Mouse (Mus musculus) myocyte (in vitro differentiated cells): ENCODE results near the gene 1700020L24Rik. TPM values are rescaled to one million over a fixed set of nuclear protein-coding genes. Genes with fewer than 3 reads are reported as not detected.

Experiments used
- H3K27me3 ChIP-seq: one replicate; pipeline ENCODE4 v1.6.1; 2011; ENCODE audit not compliant: control insufficient read depth, insufficient read depth, insufficient read length
- H3K36me3 ChIP-seq: one replicate; pipeline ENCODE4 v1.6.1; 2011; ENCODE audit not compliant: control insufficient read depth, insufficient read depth
- H3K4me2 ChIP-seq: one replicate; pipeline ENCODE4 v1.6.1; 2011; ENCODE audit warnings: low read depth, control low read depth
- H3K4me3 ChIP-seq: one replicate; pipeline ENCODE4 v1.5.1; 2011; ENCODE audit warnings: mild to moderate bottlenecking, control low read depth, moderate library complexity
- H3K79me2 ChIP-seq: one replicate; pipeline ENCODE4 v1.6.1; 2011; ENCODE audit not compliant: control insufficient read depth, insufficient read depth
- H3ac ChIP-seq: one replicate; pipeline ENCODE4 v1.6.1; 2011; ENCODE audit not compliant: control insufficient read depth, insufficient read length
- CEBPB ChIP-seq: IDR thresholded peaks from 2 replicates; pipeline ENCODE4 v1.6.1; 2011; ENCODE audit warnings: mild to moderate bottlenecking, moderate library complexity; ENCODE audit not compliant: poor library complexity, insufficient read depth, severe bottlenecking
- E2F4 ChIP-seq: IDR thresholded peaks from one replicate; pipeline ENCODE4 v1.6.1; 2011; ENCODE audit warnings: mild to moderate bottlenecking, control low read depth, moderate library complexity; ENCODE audit not compliant: insufficient read depth
- MAX ChIP-seq: IDR thresholded peaks from one replicate; pipeline ENCODE4 v1.6.1; 2011; ENCODE audit warnings: low read depth, mild to moderate bottlenecking, control low read depth
- MYOD1 ChIP-seq, 3 experiments: IDR thresholded peaks; one replicate each; pipeline ENCODE4 v1.6.1; 2011; ENCODE audit warnings: control low read depth in 2 of 3, low read depth in 2 of 3, mild to moderate bottlenecking in 2 of 3, moderate library complexity in 1 of 3; ENCODE audit not compliant: insufficient read length in 2 of 3, control insufficient read depth in 1 of 3
- MYOG ChIP-seq, 3 experiments: IDR thresholded peaks; one replicate each; pipeline ENCODE4 v1.6.1; 2011; ENCODE audit warnings: control low read depth in 2 of 3, low read depth in 2 of 3, mild to moderate bottlenecking in 2 of 3; ENCODE audit not compliant: insufficient read length in 2 of 3, control insufficient read depth in 1 of 3, insufficient read depth in 1 of 3
- POLR2A ChIP-seq: IDR thresholded peaks from one replicate; pipeline ENCODE4 v1.6.1; 2011; ENCODE audit warnings: low read depth, mild to moderate bottlenecking, control low read depth, moderate library complexity; ENCODE audit not compliant: insufficient read length
- POLR2AphosphoS2 ChIP-seq: IDR thresholded peaks from one replicate; pipeline ENCODE4 v1.6.1; 2011; ENCODE audit warnings: low read depth, control low read depth; ENCODE audit not compliant: insufficient read length
- REST ChIP-seq: IDR thresholded peaks from one replicate; pipeline ENCODE4 v1.6.1; 2011; ENCODE audit warnings: mild to moderate bottlenecking, control low read depth, moderate library complexity; ENCODE audit not compliant: insufficient read depth, insufficient read length
- SRF ChIP-seq: IDR thresholded peaks from one replicate; pipeline ENCODE4 v1.6.1; 2011; ENCODE audit warnings: low read depth; ENCODE audit not compliant: control insufficient read depth, insufficient read length
- TCF12 ChIP-seq: IDR thresholded peaks from one replicate; pipeline ENCODE4 v1.6.1; 2011; ENCODE audit warnings: mild to moderate bottlenecking, control low read depth; ENCODE audit not compliant: poor library complexity, insufficient read depth, severe bottlenecking
- TCF3 ChIP-seq: IDR thresholded peaks from one replicate; pipeline ENCODE4 v1.6.1; 2011; ENCODE audit warnings: low read depth, control low read depth; ENCODE audit not compliant: insufficient read length
- USF1 ChIP-seq: IDR thresholded peaks from one replicate; pipeline ENCODE4 v1.6.1; 2011; ENCODE audit warnings: low read depth, mild to moderate bottlenecking, control low read depth, moderate library complexity
- polyA plus RNA-seq: library from polyadenylated mRNA; unstranded; fragments of >200 nt; fragmentation: generic; extraction: Trizol; gene quantifications from one replicate; pipeline ENCODE4 v1.2.1, GENCODE M21; 2012; ENCODE audit warnings: missing spikeins

Gene 1700020L24Rik
- polyA plus RNA-seq, 1 experiment, result 12.0 TPM

DNA sequence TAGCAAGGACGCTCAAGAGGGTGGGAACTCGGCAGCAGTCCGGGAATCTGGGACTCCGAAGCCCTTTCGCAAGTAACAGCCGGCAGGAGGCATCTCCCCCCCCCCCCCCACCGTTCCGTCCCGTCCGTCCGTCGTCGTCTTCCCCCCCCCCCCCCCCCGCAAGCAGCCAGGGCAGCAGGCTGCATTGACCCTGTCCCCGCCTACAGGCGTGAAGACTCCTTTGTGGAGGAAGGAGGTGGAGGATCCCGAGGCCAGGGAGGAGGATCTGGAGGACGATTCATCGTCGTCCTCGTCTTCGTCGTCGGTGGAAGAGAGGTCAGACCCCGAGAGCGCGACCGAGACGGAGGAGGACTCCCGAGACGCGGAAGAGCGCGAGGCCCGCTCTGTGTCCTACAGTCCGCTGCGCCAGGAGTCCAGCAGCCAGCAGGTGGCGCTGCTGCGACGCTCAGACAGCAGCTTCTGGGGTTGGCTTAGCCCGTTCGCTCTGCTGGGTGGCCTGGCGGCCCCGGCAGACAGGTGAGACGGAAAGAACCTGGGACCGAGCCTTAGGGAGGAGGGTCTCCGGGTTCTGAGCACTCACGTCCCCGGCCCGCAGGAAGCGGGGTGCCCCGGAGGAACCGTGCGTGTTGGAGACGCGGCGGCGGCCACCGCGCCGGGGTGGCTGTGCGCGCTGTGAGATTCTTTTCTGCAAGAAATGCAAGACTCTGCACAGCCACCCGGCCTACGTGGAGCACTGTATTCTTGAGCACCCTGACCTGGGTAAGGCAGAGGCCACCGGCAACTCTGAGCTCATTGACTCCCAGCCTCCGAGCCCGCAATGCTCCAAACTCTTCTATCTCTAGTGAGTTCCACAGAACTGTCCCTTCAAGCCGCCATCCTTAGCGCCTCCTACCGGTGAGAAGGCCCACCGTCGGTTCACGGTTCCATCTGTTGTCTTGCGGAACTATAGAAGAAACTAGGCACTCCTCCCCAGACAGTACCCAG is 2.9 kb downstream of the 1700020L24Rik start:
- Histone ChIP-seq H3K4me3 (peak overlapping the region; percentile 26), H3ac (no peak overlapping the region), H3K27me3 (no peaks in the 10 kb centered on the region), H3K79me2 (no peaks in the 10 kb centered on the region), H3K36me3 (no peaks in the 10 kb centered on the region), H3K4me2 (peak overlapping the region; percentile 90)
- peak; percentile 21 for TF ChIP-seq POLR2A
- TF ChIP-seq MYOG (IDR thresholded peaks at IDR 0.05; ENCODE audit: control insufficient read depth in 1 of 3, insufficient read depth in 1 of 3, insufficient read length in 2 of 3, low read depth in 2 of 3), result peak in 1 of 3 experiments; percentile 3
- peak; percentile 89 for TF ChIP-seq POLR2AphosphoS2
- peak in 1 of 3 experiments; percentile 29 for TF ChIP-seq MYOD1 (IDR thresholded peaks at IDR 0.05; ENCODE audit: control insufficient read depth in 1 of 3, insufficient read length in 2 of 3, low read depth in 2 of 3)
- TF ChIP-seq REST, result peak; percentile 3
- no peak for TF ChIP-seq USF1
- TF ChIP-seq SRF, result no peak

DNA sequence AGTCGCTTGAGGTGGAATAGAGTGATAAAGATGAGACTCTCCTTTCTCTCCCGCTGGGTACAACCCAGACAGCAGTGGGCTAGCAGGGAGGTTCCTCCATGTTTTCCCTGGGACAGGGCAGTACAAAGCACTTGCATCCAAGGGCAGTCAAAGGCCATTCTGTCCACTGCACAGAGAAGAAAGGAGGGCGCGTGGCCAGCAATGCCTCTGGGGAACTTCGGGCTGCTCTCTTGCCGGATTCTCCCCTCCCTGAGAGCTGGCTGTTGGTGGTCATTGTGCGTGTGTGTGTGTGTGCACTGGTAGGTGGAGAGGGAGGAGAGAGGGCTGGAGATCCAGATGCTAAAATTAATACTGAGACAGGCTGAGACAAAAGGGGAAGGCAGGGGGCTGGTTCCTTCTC is 3.8 kb downstream of the 1700020L24Rik start:
- TF ChIP-seq MYOD1 (IDR thresholded peaks at IDR 0.05; ENCODE audit: control insufficient read depth in 1 of 3, insufficient read length in 2 of 3, low read depth in 2 of 3), result no peak
- TF ChIP-seq MYOG (IDR thresholded peaks at IDR 0.05; ENCODE audit: control insufficient read depth in 1 of 3, insufficient read depth in 1 of 3, insufficient read length in 2 of 3, low read depth in 2 of 3), result no peak
- no peak for TF ChIP-seq TCF3
- TF ChIP-seq USF1, result no peak
- TF ChIP-seq REST, result no peak
- TF ChIP-seq CEBPB, result no peak
- no peak for TF ChIP-seq TCF12
- TF ChIP-seq POLR2A, result no peak
- Histone ChIP-seq H3ac (no peak overlapping the region), H3K27me3 (no peaks in the 10 kb centered on the region), H3K36me3 (no peaks in the 10 kb centered on the region), H3K4me3 (peak overlapping the region; percentile 26), H3K4me2 (peak overlapping the region; percentile 90), H3K79me2 (no peaks in the 10 kb centered on the region)

DNA sequence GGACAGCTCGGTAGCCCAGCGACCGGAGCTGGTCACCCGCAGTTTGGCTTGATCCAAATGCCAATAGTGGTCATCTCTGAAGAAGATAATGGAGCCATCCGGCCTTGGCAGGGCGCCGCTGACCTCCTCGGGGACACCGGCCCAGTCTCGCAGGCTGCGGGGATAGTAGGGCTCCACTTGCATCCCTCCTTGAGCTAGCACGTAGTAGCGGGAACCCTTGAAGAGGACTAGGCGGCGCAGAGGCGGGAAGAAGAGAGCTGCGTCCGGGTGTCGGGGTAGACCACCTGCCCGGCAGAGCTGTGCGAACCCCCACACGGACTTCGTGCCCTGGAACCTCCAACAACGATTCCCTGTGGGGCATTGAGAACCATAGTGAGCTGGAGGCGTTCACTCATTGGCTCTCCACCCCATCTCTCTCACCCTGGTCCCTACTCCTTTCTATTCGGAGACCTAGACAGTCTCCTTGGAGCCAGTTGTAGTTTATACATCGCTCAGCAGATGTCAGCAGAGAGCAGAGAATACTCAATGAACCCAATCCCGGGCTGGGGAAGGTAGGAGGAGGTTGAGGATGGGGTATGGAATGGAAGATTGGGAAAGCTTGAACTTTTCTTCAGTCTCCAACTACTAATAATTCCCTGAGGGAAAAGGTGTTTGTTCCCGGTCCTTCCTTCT is 5.3 kb downstream of the 1700020L24Rik start:
- TF ChIP-seq TCF12, result no peak
- peak; percentile 45 for TF ChIP-seq POLR2AphosphoS2
- no peak overlapping the region for H3K4me2 ChIP-seq
- no peaks in the 10 kb centered on the region for H3K36me3 ChIP-seq
- no peak overlapping the region for H3ac ChIP-seq
- H3K4me3 ChIP-seq, result no peak overlapping the region
- no peaks in the 10 kb centered on the region for H3K27me3 ChIP-seq
- H3K79me2 ChIP-seq, result no peaks in the 10 kb centered on the region

DNA sequence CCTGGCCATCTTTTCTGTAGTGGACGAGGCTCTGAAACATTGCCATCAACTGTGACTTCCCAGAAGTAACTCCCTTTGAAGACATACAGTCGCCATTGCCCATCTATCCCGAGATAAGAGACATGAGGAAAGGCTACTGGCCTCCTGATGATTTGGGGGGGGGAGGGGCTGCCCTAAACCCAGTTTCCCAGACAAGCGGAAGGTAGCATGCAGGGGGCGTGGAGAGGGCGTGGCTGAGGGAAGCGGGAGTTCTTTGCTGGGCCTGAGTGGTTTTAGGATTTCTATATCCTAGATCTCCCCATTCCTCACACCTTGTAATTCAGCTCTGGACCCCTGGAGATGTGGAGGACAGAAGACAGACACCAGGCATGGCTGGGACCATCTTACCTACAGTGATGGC is 6.3 kb downstream of the 1700020L24Rik start:
- Histone ChIP-seq H3ac (no peak overlapping the region), H3K4me2 (no peak overlapping the region), H3K4me3 (no peak overlapping the region), H3K79me2 (no peaks in the 10 kb centered on the region), H3K36me3 (no peaks in the 10 kb centered on the region), H3K27me3 (no peaks in the 10 kb centered on the region)
- no peak for TF ChIP-seq E2F4
- no peak for TF ChIP-seq CEBPB
- TF ChIP-seq SRF, result no peak

DNA sequence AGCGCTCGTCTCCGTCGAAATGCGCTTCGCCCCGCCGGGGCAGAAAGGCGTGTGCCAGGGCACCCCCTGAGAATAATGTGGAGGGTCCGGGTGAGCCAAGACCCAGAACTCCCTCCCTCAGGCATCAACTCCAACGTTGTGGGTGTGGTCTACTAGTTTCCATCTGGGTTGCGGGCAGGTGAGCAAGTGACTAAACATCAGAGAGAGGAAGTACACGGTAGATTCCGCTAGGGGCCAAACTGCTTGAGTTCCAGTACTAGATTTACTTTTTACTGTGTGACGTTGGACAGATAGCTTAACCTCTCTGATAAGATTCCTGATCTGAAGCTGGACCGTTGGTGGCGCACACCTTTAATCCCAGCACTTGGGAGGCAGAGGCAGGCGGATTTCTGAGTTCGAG is 7.5 kb downstream of the 1700020L24Rik start:
- no peaks in the 10 kb centered on the region for H3K79me2 ChIP-seq

More for the DNA sequence above, 7.5 kb downstream of the 1700020L24Rik start:
- Histone ChIP-seq H3K27me3 (no peaks in the 10 kb centered on the region), H3K4me3 (no peak overlapping the region), H3K36me3 (no peaks in the 10 kb centered on the region), H3ac (no peak overlapping the region), H3K4me2 (no peak overlapping the region)
- TF ChIP-seq MYOG (IDR thresholded peaks at IDR 0.05; ENCODE audit: control insufficient read depth in 1 of 3, insufficient read depth in 1 of 3, insufficient read length in 2 of 3, low read depth in 2 of 3) (no peak), SRF (no peak), TCF12 (no peak), MYOD1 (IDR thresholded peaks at IDR 0.05; ENCODE audit: control insufficient read depth in 1 of 3, insufficient read length in 2 of 3, low read depth in 2 of 3) (no peak), USF1 (no peak), MAX (no peak), POLR2A (no peak), TCF3 (no peak), POLR2AphosphoS2 (no peak), REST (no peak), E2F4 (no peak), CEBPB (no peak)
